Mouse (Mus musculus): Measurements from ENCODE around the gene Rcor3. TPM values are rescaled to one million over a fixed set of nuclear protein-coding genes. Genes with fewer than 3 reads are reported as not detected.

Rcor3 gene
- polyA plus RNA-seq, 1 experiment from 2014 or later: 31.0 TPM

DNA sequence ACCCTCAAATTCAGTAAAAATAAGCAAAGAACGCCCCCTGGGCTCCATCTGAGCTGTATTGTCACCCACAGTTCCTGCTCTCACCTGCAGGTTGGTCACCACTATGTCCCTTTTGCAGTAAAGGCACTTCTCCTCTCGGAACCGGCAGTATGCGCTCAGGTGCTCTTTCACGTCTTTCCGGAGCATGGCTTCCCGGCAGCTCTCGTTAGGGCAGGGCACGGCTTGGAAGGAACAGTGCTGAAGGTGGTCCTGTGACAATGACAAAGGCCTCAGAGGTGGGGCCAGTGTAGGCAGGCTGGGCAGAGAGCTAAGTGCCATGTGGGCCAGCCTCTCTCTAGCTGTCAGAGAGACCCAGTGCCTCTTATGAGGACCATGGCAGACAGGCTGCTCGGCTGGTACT lies 79.0 kb downstream of the Rcor3 start:
- Histone ChIP-seq H3K27me3 (ENCODE audit: insufficient read depth, low read length) (no peaks in the 10 kb centered on the region), H3K4me2 (no peak overlapping the region), H3K9me3 (ENCODE audit: low read depth, low read length) (peaks cover 3% of the 10 kb centered on the region; the same call in 1 of the 2 replicates), H3K27ac (ENCODE audit: low read depth) (no peak overlapping the region), H3K4me1 (ENCODE audit: insufficient read depth) (no peaks in the 10 kb centered on the region), H3K4me3 (ENCODE audit: low read depth, low read length) (no peak overlapping the region), H3K9ac (no peak overlapping the region), H3K36me3 (ENCODE audit: insufficient read depth) (peaks cover 30% of the 10 kb centered on the region; the same call in 1 of the 2 replicates)
- ATAC-seq (ENCODE audit: insufficient read depth): no peak
- 81% methylated on average over 10 of the region's 10 CpGs for WGBS
- no peak for TF ChIP-seq CTCF (IDR thresholded peaks at IDR 0.05; ENCODE audit: low read depth)
- no peak for DNase-seq

DNA sequence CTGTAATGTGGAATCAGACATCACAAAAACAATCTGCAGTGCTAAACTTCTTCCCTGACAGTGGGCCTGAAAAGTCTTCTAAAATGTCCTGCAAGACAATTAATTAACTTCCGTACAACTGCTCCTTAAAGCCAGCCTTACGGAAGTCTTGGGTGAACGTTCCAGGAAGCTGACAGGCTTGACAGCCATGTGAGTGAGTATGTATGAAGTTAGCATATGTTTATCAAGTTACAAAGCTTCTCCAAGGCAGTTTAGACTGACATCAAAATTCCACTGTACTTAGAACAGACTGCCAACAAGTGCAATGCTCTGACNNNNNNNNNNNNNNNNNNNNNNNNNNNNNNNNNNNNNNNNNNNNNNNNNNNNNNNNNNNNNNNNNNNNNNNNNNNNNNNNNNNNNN lies 84.1 kb downstream of the Rcor3 start:
- Histone ChIP-seq H3K9ac (no peak overlapping the region), H3K27ac (ENCODE audit: low read depth) (no peak overlapping the region), H3K4me2 (no peak overlapping the region), H3K36me3 (ENCODE audit: insufficient read depth) (peaks cover 24% of the 10 kb centered on the region; the same call in 1 of the 2 replicates), H3K4me3 (ENCODE audit: low read depth, low read length) (no peak overlapping the region), H3K27me3 (ENCODE audit: insufficient read depth, low read length) (no peaks in the 10 kb centered on the region), H3K9me3 (ENCODE audit: low read depth, low read length) (no peaks in the 10 kb centered on the region), H3K4me1 (ENCODE audit: insufficient read depth) (no peaks in the 10 kb centered on the region)
- ATAC-seq (ENCODE audit: insufficient read depth) (no peak), DNase-seq (peak; percentile 46)
- no peak for TF ChIP-seq CTCF (IDR thresholded peaks at IDR 0.05; ENCODE audit: low read depth)
- WGBS: 25% methylated on average over 3 of the region's 3 CpGs

DNA sequence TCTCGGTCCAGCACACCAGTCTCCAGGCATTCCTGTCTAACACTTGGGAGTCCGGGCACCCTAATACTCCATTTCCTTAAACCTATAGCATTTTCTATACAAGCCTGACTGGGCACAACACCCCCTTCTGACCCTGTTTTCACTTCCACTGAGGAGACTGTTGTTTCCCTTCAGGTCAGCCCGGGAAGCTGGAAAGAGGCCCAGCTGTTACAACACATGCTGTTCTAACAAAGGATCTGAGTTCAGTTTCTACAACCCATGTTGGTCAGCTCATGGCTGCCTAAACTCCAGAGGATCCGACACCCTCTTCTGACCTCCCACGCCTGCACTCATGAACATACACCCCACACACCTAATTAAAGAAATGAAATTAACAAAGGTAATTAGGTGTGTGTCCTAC lies 84.9 kb downstream of the Rcor3 start:
- Histone ChIP-seq H3K4me1 (ENCODE audit: insufficient read depth) (no peaks in the 10 kb centered on the region), H3K4me3 (ENCODE audit: low read depth, low read length) (no peak overlapping the region), H3K27ac (ENCODE audit: low read depth) (no peak overlapping the region), H3K9ac (no peak overlapping the region), H3K36me3 (ENCODE audit: insufficient read depth) (peaks cover 18% of the 10 kb centered on the region; the same call in 1 of the 2 replicates), H3K27me3 (ENCODE audit: insufficient read depth, low read length) (no peaks in the 10 kb centered on the region), H3K9me3 (ENCODE audit: low read depth, low read length) (no peaks in the 10 kb centered on the region), H3K4me2 (no peak overlapping the region)
- DNase-seq: no peak
- 71% methylated on average over 5 of the region's 5 CpGs for WGBS
- ATAC-seq (ENCODE audit: insufficient read depth): no peak
- no peak for TF ChIP-seq CTCF (IDR thresholded peaks at IDR 0.05; ENCODE audit: low read depth)

DNA sequence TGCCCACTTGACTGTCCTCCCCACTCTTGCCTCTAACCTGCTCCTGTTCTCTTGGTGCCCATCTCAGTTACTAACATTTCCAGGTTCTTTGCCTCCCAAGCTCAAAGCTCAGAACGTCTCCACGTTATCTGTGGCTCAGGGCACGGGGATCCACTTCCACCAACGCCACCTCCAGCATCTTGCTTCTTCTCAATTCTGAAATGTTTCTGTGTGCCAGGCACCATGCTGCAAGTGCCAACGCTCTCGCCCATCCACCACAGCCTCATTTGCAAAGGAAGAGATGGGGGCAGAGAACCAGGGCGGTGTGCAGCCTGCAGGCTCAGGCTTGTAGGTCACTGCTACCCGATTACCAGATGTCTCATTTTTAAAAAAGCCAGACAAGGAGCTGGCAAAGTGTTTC lies 85.4 kb downstream of the Rcor3 start:
- Histone ChIP-seq H3K27ac (ENCODE audit: low read depth) (no peak overlapping the region), H3K4me2 (no peak overlapping the region), H3K36me3 (ENCODE audit: insufficient read depth) (peaks cover 14% of the 10 kb centered on the region; the same call in 1 of the 2 replicates), H3K4me1 (ENCODE audit: insufficient read depth) (no peaks in the 10 kb centered on the region), H3K4me3 (ENCODE audit: low read depth, low read length) (no peak overlapping the region), H3K9me3 (ENCODE audit: low read depth, low read length) (no peaks in the 10 kb centered on the region), H3K9ac (no peak overlapping the region), H3K27me3 (ENCODE audit: insufficient read depth, low read length) (no peaks in the 10 kb centered on the region)
- no peak for ATAC-seq (ENCODE audit: insufficient read depth)
- TF ChIP-seq CTCF (IDR thresholded peaks at IDR 0.05; ENCODE audit: low read depth): no peak
- no peak for DNase-seq
- WGBS: 88% methylated on average over 8 of the region's 8 CpGs

Other genes with a start within 250 kb of the Rcor3 start
- gene Slc30a1, start 231.3 kb downstream of the Rcor3 start, polyA plus RNA-seq (2014; fragmentation: Nextera tagmentation; extraction: Ambion mirVana): 2.9 and 3.9 TPM in 2 replicates
- gene Rd3, start 160.7 kb downstream of the Rcor3 start, polyA plus RNA-seq (2014; fragmentation: Nextera tagmentation; extraction: Ambion mirVana): 0.45 and 1.8 TPM in 2 replicates
- gene Traf5, start 45.5 kb downstream of the Rcor3 start, polyA plus RNA-seq (2014; fragmentation: Nextera tagmentation; extraction: Ambion mirVana): 20.1 and 22.8 TPM in 2 replicates
- 1.7 and 2.0 TPM in 2 replicates for gene Kcnh1, start 52.7 kb upstream of the Rcor3 start, polyA plus RNA-seq (2014; fragmentation: Nextera tagmentation; extraction: Ambion mirVana)

Data from lung, embryonic 14.5 days (tissue).